Mouse (Mus musculus): Measurements from ENCODE around the gene Igfbp7.

DNA sequence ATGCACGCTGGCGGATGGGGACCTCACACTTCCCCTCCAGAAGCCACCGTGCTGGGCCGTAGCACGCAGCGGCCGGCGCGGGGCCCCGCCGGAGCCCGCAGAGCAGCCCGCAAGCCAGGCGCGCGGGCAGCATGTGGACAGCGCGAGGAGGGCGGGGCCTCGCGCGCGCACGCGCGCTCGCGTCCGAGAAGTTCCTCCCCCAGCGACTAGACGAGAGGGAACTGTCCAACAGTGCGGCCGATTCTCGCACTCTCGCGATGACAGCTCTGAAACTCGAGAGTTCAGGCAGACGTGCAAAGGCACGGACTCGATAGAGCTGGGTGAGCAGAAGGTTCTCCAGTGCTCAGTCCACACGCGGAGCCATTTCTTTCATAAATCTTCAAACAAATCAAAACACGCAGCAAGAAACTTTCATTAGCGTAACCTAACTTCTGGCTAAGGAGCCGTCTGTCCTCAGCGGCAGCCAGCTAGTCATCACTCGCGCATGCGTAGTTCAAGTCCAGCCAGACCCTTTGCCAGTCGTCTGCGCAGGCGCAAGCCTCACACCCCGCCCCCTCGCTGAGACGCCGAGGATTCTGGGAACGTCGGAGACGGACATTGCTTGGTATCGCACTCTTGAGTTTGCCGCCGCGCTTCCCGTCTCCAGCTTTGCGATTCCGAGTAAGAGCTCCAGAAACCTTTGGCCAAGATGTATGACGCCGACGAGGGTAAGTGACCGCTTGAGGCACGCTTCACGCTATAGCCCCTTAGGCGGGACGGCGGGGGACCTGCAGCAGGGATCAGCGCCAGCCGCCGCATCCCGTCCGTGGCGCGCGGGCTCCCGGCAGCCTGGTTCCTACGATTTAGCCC lies 97.7 kb downstream of the Igfbp7 start, which contains the start of the genes Noa1 and Polr2b:
- TF ChIP-seq CTCF (IDR thresholded peaks at IDR 0.05; ENCODE audit: borderline replicate concordance, insufficient read depth, low read length) (no peak), POLR2A (IDR thresholded peaks at IDR 0.05; ENCODE audit: low read depth, low read length) (peak; percentile 83)
